Mouse (Mus musculus): ENCODE measurements at regions not wholly inside any gene's neighbourhood (a gene's known extent, or its start where the extent isn't known, plus 50 kb on each side); places are given as distances from the start of the nearest gene placed in this dataset.

- no peaks in the 10 kb centered on the region for H3K79me3 ChIP-seq (ENCODE audit: low read depth)
- H3K27me3 ChIP-seq (ENCODE audit: control insufficient read depth, insufficient read depth, insufficient read length), result peaks cover 4% of the 10 kb centered on the region
- no peak overlapping the region for H3ac ChIP-seq (ENCODE audit: control insufficient read depth, insufficient read length, low read depth)
- no peak for TF ChIP-seq MAX (IDR thresholded peaks at IDR 0.05)
- no peak for TF ChIP-seq MYOD1 (IDR thresholded peaks at IDR 0.05; ENCODE audit: control insufficient read depth, insufficient read length, low read depth)
- TF ChIP-seq FOSL1 (IDR thresholded peaks at IDR 0.05; ENCODE audit: insufficient read depth, low read length, poor library complexity, severe bottlenecking), result no peak
- no peak for TF ChIP-seq MYOG (IDR thresholded peaks at IDR 0.05; ENCODE audit: control insufficient read depth, extremely low read depth, insufficient read length)
- no peak for TF ChIP-seq USF1 (IDR thresholded peaks at IDR 0.05; ENCODE audit: low read depth)
- no peak for TF ChIP-seq CTCF (IDR thresholded peaks at IDR 0.05; ENCODE audit: control insufficient read depth, insufficient read depth, insufficient read length)
- no peak for TF ChIP-seq CEBPB (IDR thresholded peaks at IDR 0.05; ENCODE audit: low read depth)
- H3K4me3 ChIP-seq (ENCODE audit: insufficient read depth, poor library complexity, severe bottlenecking), result no peak overlapping the region
- H3K79me2 ChIP-seq (ENCODE audit: control insufficient read depth, insufficient read depth), result no peaks in the 10 kb centered on the region
- H3K36me3 ChIP-seq (ENCODE audit: control insufficient read depth, insufficient read depth), result no peaks in the 10 kb centered on the region
These were observed 75.9 kb upstream of the Nmur2 start for GRCm38 (mm10) chr11:56116553-56117232.

GRCm38 (mm10) chr11:56107929-56108328 is 67.1 kb upstream of the Nmur2 start:
- no peaks in the 10 kb centered on the region for H3K36me3 ChIP-seq (ENCODE audit: control insufficient read depth, insufficient read depth)
- H3K79me3 ChIP-seq (ENCODE audit: low read depth), result no peaks in the 10 kb centered on the region
- peaks cover 4% of the 10 kb centered on the region for H3K27me3 ChIP-seq (ENCODE audit: control insufficient read depth, insufficient read depth, insufficient read length)
- no peak overlapping the region for H3K4me3 ChIP-seq (ENCODE audit: insufficient read depth, poor library complexity, severe bottlenecking)
- no peak overlapping the region for H3ac ChIP-seq (ENCODE audit: control insufficient read depth, insufficient read length, low read depth)
- H3K79me2 ChIP-seq (ENCODE audit: control insufficient read depth, insufficient read depth), result no peaks in the 10 kb centered on the region
- TF ChIP-seq CEBPB (IDR thresholded peaks at IDR 0.05; ENCODE audit: low read depth) (no peak), FOSL1 (IDR thresholded peaks at IDR 0.05; ENCODE audit: insufficient read depth, low read length, poor library complexity, severe bottlenecking) (no peak), MYOD1 (IDR thresholded peaks at IDR 0.05; ENCODE audit: control insufficient read depth, insufficient read length, low read depth) (no peak), USF1 (IDR thresholded peaks at IDR 0.05; ENCODE audit: low read depth) (no peak), MYOG (IDR thresholded peaks at IDR 0.05; ENCODE audit: control insufficient read depth, extremely low read depth, insufficient read length) (no peak), CTCF (IDR thresholded peaks at IDR 0.05; ENCODE audit: control insufficient read depth, insufficient read depth, insufficient read length) (peak; percentile 77), MAX (IDR thresholded peaks at IDR 0.05) (no peak)

GRCm38 (mm10) chr11:56105632-56106031 is 64.8 kb upstream of the Nmur2 start:
- H3K4me3 ChIP-seq (ENCODE audit: insufficient read depth, poor library complexity, severe bottlenecking), result no peak overlapping the region
- H3K79me3 ChIP-seq (ENCODE audit: low read depth), result no peaks in the 10 kb centered on the region
- H3K36me3 ChIP-seq (ENCODE audit: control insufficient read depth, insufficient read depth), result no peaks in the 10 kb centered on the region
- no peaks in the 10 kb centered on the region for H3K79me2 ChIP-seq (ENCODE audit: control insufficient read depth, insufficient read depth)
- no peak overlapping the region for H3ac ChIP-seq (ENCODE audit: control insufficient read depth, insufficient read length, low read depth)
- H3K27me3 ChIP-seq (ENCODE audit: control insufficient read depth, insufficient read depth, insufficient read length), result no peaks in the 10 kb centered on the region
- TF ChIP-seq MAX (IDR thresholded peaks at IDR 0.05) (no peak), FOSL1 (IDR thresholded peaks at IDR 0.05; ENCODE audit: insufficient read depth, low read length, poor library complexity, severe bottlenecking) (no peak), CEBPB (IDR thresholded peaks at IDR 0.05; ENCODE audit: low read depth) (no peak), CTCF (IDR thresholded peaks at IDR 0.05; ENCODE audit: control insufficient read depth, insufficient read depth, insufficient read length) (no peak), MYOD1 (IDR thresholded peaks at IDR 0.05; ENCODE audit: control insufficient read depth, insufficient read length, low read depth) (no peak), MYOG (IDR thresholded peaks at IDR 0.05; ENCODE audit: control insufficient read depth, extremely low read depth, insufficient read length) (no peak), USF1 (IDR thresholded peaks at IDR 0.05; ENCODE audit: low read depth) (no peak)

GRCm38 (mm10) chr11:56092891-56093290 is 52.1 kb upstream of the Nmur2 start:
- Histone ChIP-seq H3K27me3 (ENCODE audit: control insufficient read depth, insufficient read depth, insufficient read length) (peaks cover 3% of the 10 kb centered on the region), H3K79me2 (ENCODE audit: control insufficient read depth, insufficient read depth) (no peaks in the 10 kb centered on the region), H3K36me3 (ENCODE audit: control insufficient read depth, insufficient read depth) (no peaks in the 10 kb centered on the region), H3K4me3 (ENCODE audit: insufficient read depth, poor library complexity, severe bottlenecking) (no peak overlapping the region), H3ac (ENCODE audit: control insufficient read depth, insufficient read length, low read depth) (no peak overlapping the region), H3K79me3 (ENCODE audit: low read depth) (no peaks in the 10 kb centered on the region)
- TF ChIP-seq MAX (IDR thresholded peaks at IDR 0.05) (no peak), CEBPB (IDR thresholded peaks at IDR 0.05; ENCODE audit: low read depth) (no peak), CTCF (IDR thresholded peaks at IDR 0.05; ENCODE audit: control insufficient read depth, insufficient read depth, insufficient read length) (no peak), MYOG (IDR thresholded peaks at IDR 0.05; ENCODE audit: control insufficient read depth, extremely low read depth, insufficient read length) (no peak), FOSL1 (IDR thresholded peaks at IDR 0.05; ENCODE audit: insufficient read depth, low read length, poor library complexity, severe bottlenecking) (no peak), MYOD1 (IDR thresholded peaks at IDR 0.05; ENCODE audit: control insufficient read depth, insufficient read length, low read depth) (no peak), USF1 (IDR thresholded peaks at IDR 0.05; ENCODE audit: low read depth) (no peak)

All from C2C12 (cell line).